Mouse (Mus musculus) erythroblast, embryonic 14.5 days (primary cell): ENCODE results near the gene Acsbg1. TPM values are rescaled to one million over a fixed set of nuclear protein-coding genes. Genes with fewer than 3 reads are reported as not detected.
"Not testable (repeated sequence)": the region's sequence is repeated elsewhere in the genome, so short reads cannot be mapped to it uniquely, and the experiment has no call there.

Experiments used
- H3K27me3 ChIP-seq: 2 replicates; pipeline ENCODE4 v1.6.1; 2012; ENCODE audit warnings: inconsistent platforms; ENCODE audit not compliant: control insufficient read depth
- H3K36me3 ChIP-seq: 2 replicates; pipeline ENCODE4 v1.6.1; 2012; ENCODE audit warnings: mild to moderate bottlenecking, inconsistent platforms; ENCODE audit not compliant: control insufficient read depth
- H3K4me1 ChIP-seq: 2 replicates; pipeline ENCODE4 v1.6.1; 2012; ENCODE audit warnings: inconsistent platforms; ENCODE audit not compliant: control insufficient read depth
- H3K4me3 ChIP-seq: replicated peaks from 2 replicates; pipeline ENCODE3; 2012; ENCODE audit warnings: moderate library complexity, mild to moderate bottlenecking, inconsistent platforms
- H3K9me3 ChIP-seq: 2 replicates; pipeline ENCODE4 v1.6.1; 2012; ENCODE audit warnings: low read length, inconsistent platforms, mixed read lengths; ENCODE audit not compliant: control insufficient read depth
- GATA1 ChIP-seq: IDR thresholded peaks from 2 replicates; pipeline ENCODE4 v1.6.1; 2012; ENCODE audit warnings: low read length, inconsistent platforms, mixed read lengths
- TAL1 ChIP-seq: IDR thresholded peaks from 3 replicates; pipeline ENCODE4 v1.6.1; 2012; ENCODE audit warnings: low read length, inconsistent platforms, mixed read lengths
- polyA plus RNA-seq: library from polyadenylated mRNA; stranded (reverse); fragments of >175 nt; gene quantifications from 2 replicates; pipeline ENCODE4 v1.2.3, GENCODE M21; 2012

The Acsbg1 gene
- polyA plus RNA-seq, 1 experiment: not detected

DNA sequence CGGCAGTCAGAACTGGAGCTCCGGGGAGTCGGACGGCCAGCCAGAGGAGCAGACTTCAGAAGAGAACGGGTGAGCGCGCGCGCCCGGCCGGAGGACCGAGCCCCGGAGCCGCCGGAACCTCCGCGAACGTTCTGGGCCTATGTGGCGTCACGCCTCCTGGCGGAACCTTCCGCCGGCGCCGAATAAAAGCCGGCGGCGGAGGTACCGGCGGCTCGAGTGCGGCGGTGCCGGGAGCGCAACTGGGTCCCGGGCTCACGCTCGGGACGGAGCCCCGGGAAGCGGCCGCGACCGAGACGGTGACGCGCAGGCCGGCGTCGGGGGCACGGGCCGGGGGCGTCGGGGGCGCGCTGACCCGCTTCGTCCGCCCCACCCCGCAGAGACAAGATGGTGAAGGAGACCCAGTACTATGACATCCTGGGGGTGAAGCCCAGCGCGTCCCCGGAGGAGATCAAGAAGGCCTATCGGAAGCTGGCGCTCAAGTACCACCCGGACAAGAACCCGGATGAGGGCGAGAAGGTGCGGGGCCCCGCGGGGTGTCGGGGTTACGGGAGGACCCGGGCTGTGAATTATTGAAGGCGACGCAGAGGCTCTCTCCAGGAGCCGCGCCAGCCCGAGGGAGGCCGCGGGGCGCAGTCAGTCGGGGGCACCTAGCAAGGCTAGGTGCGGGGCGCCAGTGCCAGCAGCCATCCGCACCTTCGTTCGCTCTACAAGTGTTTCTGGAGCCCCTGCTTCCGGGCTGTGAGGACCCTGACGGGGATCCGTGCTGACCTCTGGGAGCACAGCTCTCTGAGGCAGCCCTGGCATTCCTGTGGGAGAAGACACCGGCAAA lies 37.9 kb upstream of the Acsbg1 start:
- Histone ChIP-seq H3K4me1 (peaks cover 89% of the 10 kb centered on the region), H3K4me3 (peak overlapping the region; percentile 88), H3K27me3 (peaks cover 39% of the 10 kb centered on the region), H3K9me3 (peaks cover 4% of the 10 kb centered on the region; the same call in 1 of the 2 replicates), H3K36me3 (peaks cover 46% of the 10 kb centered on the region)
- TF ChIP-seq GATA1: no peak
- TF ChIP-seq TAL1: no peak

GRCm38 (mm10) chr9:54699087-54699344 lies 37.3 kb upstream of the Acsbg1 start:
- peaks cover 83% of the 10 kb centered on the region for H3K4me1 ChIP-seq
- TF ChIP-seq TAL1 (no peak), GATA1 (no peak)
- peaks cover 43% of the 10 kb centered on the region for H3K36me3 ChIP-seq
- peaks cover 42% of the 10 kb centered on the region for H3K27me3 ChIP-seq
- peak overlapping the region; percentile 88 for H3K4me3 ChIP-seq
- peaks cover 4% of the 10 kb centered on the region; the same call in 1 of the 2 replicates for H3K9me3 ChIP-seq

- Histone ChIP-seq H3K27me3 (peaks cover 42% of the 10 kb centered on the region), H3K4me3 (peak within 1 kb of the TSS; percentile 88), H3K4me1 (peaks cover 78% of the 10 kb centered on the region), H3K36me3 (peaks cover 38% of the 10 kb centered on the region), H3K9me3 (peaks cover 4% of the 10 kb centered on the region; the same call in 1 of the 2 replicates)
- TF ChIP-seq TAL1: peak; percentile 86
- TF ChIP-seq GATA1: peak; percentile 61
Measured at GRCm38 (mm10) chr9:54698318-54699086, 36.8 kb upstream of the Acsbg1 start, which contains the start of gene Dnaja4. Dnaja4 (plus strand) TSS chr9:54698873.

GRCm38 (mm10) chr9:54691241-54691805 lies 29.7 kb upstream of the Acsbg1 start:
- H3K36me3 ChIP-seq, H3K9me3 ChIP-seq: not testable (repeated sequence)
- H3K4me1 ChIP-seq: peaks cover 24% of the 10 kb centered on the region
- H3K27me3 ChIP-seq: peaks cover 57% of the 10 kb centered on the region
- H3K4me3 ChIP-seq: peak overlapping the region; percentile 36

DNA sequence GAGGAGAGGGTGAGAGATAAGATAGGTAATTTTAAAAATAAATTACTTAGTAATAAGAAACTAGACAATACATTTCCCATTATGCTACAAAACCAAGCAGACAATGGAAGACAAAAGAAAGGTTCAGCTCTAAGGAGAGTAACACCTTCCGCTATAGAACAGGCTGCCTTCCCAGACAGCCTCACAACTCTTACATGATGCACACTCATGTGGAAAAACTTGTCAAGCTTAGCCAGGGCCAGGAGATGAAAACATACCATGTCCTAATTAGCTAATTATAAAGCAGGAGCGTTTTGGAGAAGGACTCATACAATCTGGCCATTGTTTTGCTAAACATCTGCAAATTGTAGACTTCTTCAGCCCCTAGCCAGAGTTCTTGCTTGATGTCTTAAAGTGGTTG lies 29.0 kb upstream of the Acsbg1 start:
- H3K4me3 ChIP-seq, H3K9me3 ChIP-seq, H3K36me3 ChIP-seq: not testable (repeated sequence)
- Histone ChIP-seq H3K4me1 (peaks cover 18% of the 10 kb centered on the region), H3K27me3 (peaks cover 55% of the 10 kb centered on the region)

DNA sequence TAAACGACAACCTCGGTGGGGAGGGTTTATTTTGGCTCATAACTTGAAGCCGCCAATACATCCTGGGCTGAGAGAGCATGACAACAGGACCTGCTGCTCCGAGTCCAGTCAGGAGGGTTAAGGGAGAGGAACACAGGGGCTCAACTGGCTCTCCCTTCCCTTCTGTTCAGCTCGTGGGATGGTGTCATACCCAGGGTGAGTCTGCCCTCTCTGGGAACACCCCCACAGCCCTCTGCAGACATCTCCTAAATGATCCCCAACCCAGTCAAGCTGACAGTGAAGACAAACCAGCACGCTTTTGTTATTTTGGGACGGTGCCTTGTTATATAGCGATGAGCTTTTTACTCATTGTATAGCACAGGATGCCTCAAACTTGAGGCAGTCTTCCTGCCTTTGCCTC lies 27.8 kb upstream of the Acsbg1 start:
- no peak overlapping the region for H3K4me3 ChIP-seq
- TF ChIP-seq TAL1 (no peak), GATA1 (no peak)
- no peaks in the 10 kb centered on the region for H3K36me3 ChIP-seq
- H3K9me3 ChIP-seq: no peaks in the 10 kb centered on the region
- H3K27me3 ChIP-seq: peaks cover 57% of the 10 kb centered on the region
- peaks cover 12% of the 10 kb centered on the region for H3K4me1 ChIP-seq

GRCm38 (mm10) chr9:54687246-54688236 lies 25.9 kb upstream of the Acsbg1 start:
- H3K9me3 ChIP-seq: no peaks in the 10 kb centered on the region
- H3K36me3 ChIP-seq: no peaks in the 10 kb centered on the region
- no peak overlapping the region for H3K4me3 ChIP-seq
- peaks cover 12% of the 10 kb centered on the region for H3K4me1 ChIP-seq
- peaks cover 51% of the 10 kb centered on the region for H3K27me3 ChIP-seq
- TF ChIP-seq TAL1 (no peak), GATA1 (no peak)

- Histone ChIP-seq H3K9me3 (no peaks in the 10 kb centered on the region), H3K4me3 (no peak overlapping the region)
- TF ChIP-seq TAL1 (no peak), GATA1 (no peak)
Measured at GRCm38 (mm10) chr9:54683814-54684605, 22.3 kb upstream of the Acsbg1 start.

More at GRCm38 (mm10) chr9:54683814-54684605, 22.3 kb upstream of the Acsbg1 start:
- H3K4me1 ChIP-seq: no peaks in the 10 kb centered on the region
- peaks cover 26% of the 10 kb centered on the region for H3K27me3 ChIP-seq
- no peaks in the 10 kb centered on the region for H3K36me3 ChIP-seq
